Mouse (Mus musculus): ENCODE measurements around the gene Mtmr2. TPM values are rescaled to one million over a fixed set of nuclear protein-coding genes. Genes with fewer than 3 reads are reported as not detected.

The Mtmr2 gene
- polyA plus RNA-seq, 1 experiment from 2014 or later = 19.5 TPM

- Histone ChIP-seq H3K27me3 (ENCODE audit: control insufficient read depth, insufficient read depth, low read depth, low read length) (no peaks in the 10 kb centered on the region), H3K9ac (ENCODE audit: low read depth, low read length) (no peak overlapping the region), H3K4me2 (ENCODE audit: low read depth, low read length) (no peak overlapping the region), H3K4me3 (ENCODE audit: low read depth, low read length) (no peak overlapping the region), H3K9me3 (replicated peaks; ENCODE audit: control insufficient read depth, low read length) (no peaks in the 10 kb centered on the region), H3K36me3 (ENCODE audit: control insufficient read depth, insufficient read depth) (no peaks in the 10 kb centered on the region), H3K4me1 (ENCODE audit: control insufficient read depth, low read depth, low read length) (no peaks in the 10 kb centered on the region), H3K27ac (ENCODE audit: low read length) (no peak overlapping the region)
- WGBS (ENCODE audit: insufficient replicate concordance) = 33% methylated on average over 3 of the region's 3 CpGs
- ATAC-seq (ENCODE audit: low read depth) = no peak
These were observed 105.7 kb downstream of the Mtmr2 start for GRCm38 (mm10) chr9:13853876-13854275.

Other genes starting within 250 kb of the Mtmr2 start
- gene Cep57, start 78.7 kb downstream of the Mtmr2 start, polyA plus RNA-seq (2015; fragmentation: Nextera tagmentation; extraction: Ambion mirVana) = 26.8 and 28.0 TPM in 2 replicates
- gene Fam76b, start 79.3 kb downstream of the Mtmr2 start, polyA plus RNA-seq (2015; fragmentation: Nextera tagmentation; extraction: Ambion mirVana) = 6.6 and 8.5 TPM in 2 replicates